Mouse (Mus musculus): ENCODE data around the gene Stard13.

DNA sequence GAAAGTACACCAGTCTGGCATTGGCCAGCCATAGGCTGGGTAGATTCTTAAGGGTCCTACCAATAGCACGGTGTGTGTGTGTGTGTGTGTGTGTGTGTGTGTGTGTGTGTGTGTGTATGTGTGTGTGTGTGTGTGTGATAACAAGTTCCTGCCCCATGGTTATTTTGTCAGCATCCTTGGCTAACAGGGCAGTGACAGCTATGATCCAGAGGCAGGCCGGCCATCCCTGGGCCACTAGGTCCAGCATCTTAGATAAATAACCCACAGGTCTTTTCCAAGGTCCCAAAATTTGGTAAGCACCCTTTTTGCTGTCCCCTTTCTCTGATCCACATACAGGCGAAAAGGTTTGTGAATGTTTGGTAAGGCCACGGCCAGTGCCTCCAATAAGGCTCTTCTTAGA is 231.6 kb downstream of the Stard13 start:
- TF ChIP-seq POLR2A (IDR thresholded peaks at IDR 0.05; ENCODE audit: control insufficient read depth, extremely low read depth, insufficient read depth, low read length, poor library complexity), result no peak
- no peak for TF ChIP-seq CTCF (IDR thresholded peaks at IDR 0.05; ENCODE audit: borderline replicate concordance, control insufficient read depth, extremely low read depth, insufficient read depth, low read length, poor library complexity)

Measured in thymus, adult 2 months (tissue).